Mouse (Mus musculus): Measurements from ENCODE around the gene Tbc1d22b. TPM values are rescaled to one million over a fixed set of nuclear protein-coding genes. Genes with fewer than 3 reads are reported as not detected.

The Tbc1d22b gene
- total RNA-seq, 2 experiments from 2014 or later = 10.4 to 11.9 TPM

GRCm38 (mm10) chr17:29519731-29520130 is 29.9 kb upstream of the Tbc1d22b start:
- no peak overlapping the region for H3K27ac ChIP-seq
- no peak for DNase-seq
- TF ChIP-seq CTCF (IDR thresholded peaks at IDR 0.05) = no peak
- H3K4me3 ChIP-seq = no peak overlapping the region
- intact Hi-C loops (cut with DNase I) = loop anchor here (10.0 kb wide), 2 partner anchors 345 to 815 kb away; no protein-coding TSS in a partner anchor

DNA sequence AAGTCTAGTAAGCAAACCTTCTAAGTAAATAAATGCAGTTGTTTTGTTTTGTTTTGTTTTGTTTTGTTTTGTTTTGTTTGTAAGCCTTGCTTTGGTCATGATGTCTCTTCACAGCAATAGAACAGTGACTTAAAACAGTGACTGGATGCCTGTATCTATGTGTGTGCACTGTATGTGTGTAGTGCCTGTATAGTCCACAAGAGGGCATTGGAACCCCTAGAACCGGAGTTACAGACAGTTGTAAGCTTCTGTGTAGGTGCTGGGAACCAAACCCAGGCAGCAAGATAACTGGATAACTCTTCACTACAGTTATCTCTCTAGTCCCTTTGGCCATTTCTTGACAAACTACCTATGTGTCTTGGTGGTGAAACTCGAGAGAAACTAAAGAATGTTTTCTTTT is 24.0 kb upstream of the Tbc1d22b start:
- intact Hi-C loops (cut with DNase I) = loop anchor here (10.0 kb wide), 1 partner anchor 821 kb away; no protein-coding TSS in a partner anchor
- no peak for TF ChIP-seq CTCF (IDR thresholded peaks at IDR 0.05)
- H3K27ac ChIP-seq = no peak overlapping the region
- DNase-seq = no peak
- H3K4me3 ChIP-seq = no peak overlapping the region

- intact Hi-C loops (cut with DNase I) = loop anchor here (10.0 kb wide), 1 partner anchor 824 kb away; no protein-coding TSS in a partner anchor
- DNase-seq = no peak
- Histone ChIP-seq H3K27ac (no peak overlapping the region), H3K4me3 (no peak overlapping the region)
- TF ChIP-seq CTCF (IDR thresholded peaks at IDR 0.05) = peak; percentile 41
Measured at GRCm38 (mm10) chr17:29528568-29529187, 20.9 kb upstream of the Tbc1d22b start.

GRCm38 (mm10) chr17:29530508-29530907 is 19.1 kb upstream of the Tbc1d22b start:
- intact Hi-C loops (cut with DNase I) = no loop called here
- no peak for TF ChIP-seq CTCF (IDR thresholded peaks at IDR 0.05)
- Histone ChIP-seq H3K27ac (no peak overlapping the region), H3K4me3 (no peak overlapping the region)
- DNase-seq = no peak

DNA sequence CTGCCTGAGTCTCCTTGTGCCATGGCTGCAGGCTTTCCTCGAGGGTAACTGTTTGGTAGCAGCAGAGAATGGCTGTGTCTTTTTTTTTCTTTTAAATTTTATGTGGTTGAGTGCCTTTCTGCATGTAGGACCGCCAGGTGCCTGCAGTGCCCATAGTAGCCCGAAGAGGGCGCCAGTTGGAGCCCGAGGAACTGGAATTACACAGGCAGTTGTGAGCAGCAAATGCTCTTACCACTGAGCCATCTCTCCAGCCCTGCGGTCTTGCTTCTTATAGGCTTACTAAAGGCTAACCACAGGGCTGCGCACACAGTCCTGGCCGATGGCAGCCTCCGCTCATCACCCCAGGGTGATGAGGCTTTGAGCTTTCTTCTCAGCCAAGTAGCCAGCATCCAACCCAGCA is 18.3 kb upstream of the Tbc1d22b start:
- DNase-seq = no peak
- TF ChIP-seq CTCF (IDR thresholded peaks at IDR 0.05) = no peak; the same call in 1 of the 2 replicates
- Histone ChIP-seq H3K4me3 (no peak overlapping the region), H3K27ac (no peak overlapping the region)
- intact Hi-C loops (cut with DNase I) = no loop called here

- no peak overlapping the region for H3K27ac ChIP-seq
- no peak for TF ChIP-seq CTCF (IDR thresholded peaks at IDR 0.05)
Measured at GRCm38 (mm10) chr17:29531757-29532384, 17.7 kb upstream of the Tbc1d22b start.

GRCm38 (mm10) chr17:29533866-29534265 is 15.7 kb upstream of the Tbc1d22b start:
- intact Hi-C loops (cut with DNase I) = no loop called here
- no peak for DNase-seq
- H3K27ac ChIP-seq = no peak overlapping the region
- TF ChIP-seq CTCF (IDR thresholded peaks at IDR 0.05) = no peak
- no peak overlapping the region for H3K4me3 ChIP-seq

More at GRCm38 (mm10) chr17:29531757-29532384, 17.7 kb upstream of the Tbc1d22b start:
- H3K4me3 ChIP-seq = no peak overlapping the region
- intact Hi-C loops (cut with DNase I) = no loop called here
- no peak for DNase-seq

GRCm38 (mm10) chr17:29540426-29540825 is 9.2 kb upstream of the Tbc1d22b start:
- Histone ChIP-seq H3K27ac (no peak overlapping the region), H3K4me3 (no peak overlapping the region)
- DNase-seq = no peak
- no peak for TF ChIP-seq CTCF (IDR thresholded peaks at IDR 0.05)
- intact Hi-C loops (cut with DNase I) = no loop called here

DNA sequence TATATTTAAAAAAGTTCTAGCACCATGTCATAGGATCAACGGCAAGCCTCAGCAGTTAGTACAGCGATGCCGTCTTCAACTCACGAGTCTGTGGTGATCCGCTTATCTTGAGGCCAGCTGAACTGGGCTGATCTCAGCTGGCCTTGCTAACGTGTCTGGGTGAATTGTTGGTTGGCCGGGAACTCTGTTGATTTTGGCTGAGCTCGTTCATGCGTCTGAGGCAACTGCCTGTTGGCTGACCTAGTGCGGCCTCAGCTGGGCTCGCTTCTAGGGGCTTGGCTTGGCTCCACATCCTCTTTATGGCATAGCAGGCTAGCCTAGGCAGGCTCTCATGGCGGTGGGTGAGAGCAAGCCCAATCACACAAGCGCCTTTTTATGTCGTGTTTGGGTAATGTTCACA is 8.2 kb upstream of the Tbc1d22b start:
- TF ChIP-seq CTCF (IDR thresholded peaks at IDR 0.05) = no peak
- intact Hi-C loops (cut with DNase I) = no loop called here
- Histone ChIP-seq H3K4me3 (peak overlapping the region; percentile 36; the same call in 1 of the 2 replicates), H3K27ac (peak overlapping the region; percentile 77)
- DNase-seq = peak; percentile 91

DNA sequence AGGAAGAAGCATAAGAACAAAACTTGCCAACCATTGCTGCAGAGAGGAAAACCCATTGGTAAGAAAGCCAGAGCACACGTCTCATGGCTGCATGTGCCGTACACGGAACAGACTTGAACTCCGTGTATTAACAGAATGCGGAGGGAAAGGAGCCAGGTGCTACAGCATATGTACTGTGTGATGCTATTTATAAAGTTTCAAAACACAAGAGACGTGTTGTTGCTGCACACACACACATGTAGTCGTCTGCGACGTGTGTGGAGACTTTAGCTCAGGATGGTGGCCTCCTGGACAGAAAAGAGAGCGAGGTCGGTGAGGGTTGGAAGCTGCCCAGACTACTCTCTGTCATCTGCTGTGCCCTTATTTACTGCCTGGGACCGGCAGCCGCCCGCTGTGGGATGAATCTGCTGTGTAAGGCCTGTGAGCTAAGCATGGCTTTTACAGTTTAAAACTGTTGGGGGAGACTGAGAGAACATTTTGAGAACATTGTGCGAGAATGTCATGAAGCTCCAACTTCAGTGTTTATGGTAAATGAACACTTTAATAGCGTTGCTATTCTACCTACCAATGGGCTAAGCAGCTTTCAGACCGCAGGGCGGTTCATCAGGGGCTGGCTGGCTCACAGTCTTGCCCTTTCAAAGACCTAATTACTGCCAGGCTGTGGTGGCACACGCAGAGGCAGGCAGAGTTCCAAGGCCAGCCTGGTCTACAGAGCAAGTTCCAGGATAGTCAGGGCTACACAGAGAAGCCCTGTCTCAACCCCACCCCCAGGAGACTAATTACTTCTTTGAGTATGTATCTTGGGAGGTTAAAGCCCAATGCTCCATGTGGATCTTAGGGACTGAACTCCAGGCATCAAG is 6.5 kb upstream of the Tbc1d22b start:
- Histone ChIP-seq H3K27ac (no peak overlapping the region; the same call in 1 of the 2 replicates), H3K4me3 (no peak overlapping the region)
- no peak for TF ChIP-seq CTCF (IDR thresholded peaks at IDR 0.05)
- DNase-seq = no peak
- intact Hi-C loops (cut with DNase I) = no loop called here

GRCm38 (mm10) chr17:29544064-29544463 is 5.5 kb upstream of the Tbc1d22b start:
- intact Hi-C loops (cut with DNase I) = no loop called here
- no peak for TF ChIP-seq CTCF (IDR thresholded peaks at IDR 0.05)
- no peak for DNase-seq
- H3K27ac ChIP-seq = no peak overlapping the region
- no peak overlapping the region for H3K4me3 ChIP-seq

DNA sequence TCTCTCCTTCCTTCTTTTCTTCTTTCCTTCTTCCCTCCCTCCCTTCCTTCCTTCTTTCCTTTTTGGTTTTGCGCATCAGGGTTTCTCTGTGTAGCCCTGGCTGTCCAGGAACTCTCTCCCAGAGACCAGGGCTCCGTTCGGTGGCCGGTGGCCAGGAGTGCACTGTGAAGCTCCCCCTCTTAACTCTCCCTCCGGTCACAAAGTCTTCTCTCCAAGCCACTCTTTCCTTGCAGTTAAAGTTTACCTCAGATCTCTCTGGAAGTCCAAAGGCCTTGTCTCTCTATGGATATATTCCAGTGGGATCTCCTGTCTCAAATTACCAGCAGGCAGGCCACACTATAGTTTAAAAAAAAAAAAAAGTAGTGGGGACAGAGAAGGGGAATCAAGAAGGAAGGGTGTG is 4.3 kb upstream of the Tbc1d22b start:
- intact Hi-C loops (cut with DNase I) = no loop called here
- Histone ChIP-seq H3K4me3 (no peak overlapping the region), H3K27ac (no peak overlapping the region)
- no peak for TF ChIP-seq CTCF (IDR thresholded peaks at IDR 0.05)
- DNase-seq = no peak

DNA sequence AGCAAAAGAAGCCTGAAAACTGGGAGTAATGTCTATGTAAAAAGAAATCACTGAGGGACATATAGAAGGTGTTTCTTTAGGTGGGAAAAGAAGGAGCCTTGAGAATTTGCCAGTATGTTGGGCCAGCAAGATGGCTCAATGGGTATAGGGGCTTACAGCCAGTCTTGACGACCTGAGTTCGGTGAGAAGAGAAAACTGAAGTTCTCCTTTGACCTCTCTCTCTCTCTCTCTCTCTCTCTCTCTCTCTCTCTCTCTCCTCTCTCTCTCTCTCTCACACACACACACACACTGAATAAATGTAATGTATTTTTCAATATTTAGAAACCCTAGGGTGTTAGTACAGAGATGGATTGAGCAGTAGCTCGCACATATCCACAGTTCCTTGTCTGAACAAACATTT is 1.1 kb upstream of the Tbc1d22b start:
- Histone ChIP-seq H3K4me3 (no peak overlapping the region), H3K27ac (no peak overlapping the region)
- no peak for TF ChIP-seq CTCF (IDR thresholded peaks at IDR 0.05)
- intact Hi-C loops (cut with DNase I) = no loop called here
- DNase-seq = no peak

Measured in gastrocnemius, adult 2 months (tissue).